Mouse (Mus musculus): ENCODE measurements at regions not wholly inside any gene's neighbourhood (a gene's known extent, or its start where the extent isn't known, plus 50 kb on each side); places are given as distances from the start of the nearest gene placed in this dataset.

- WGBS = 93% methylated on average over 6 of the region's 6 CpGs
- Histone ChIP-seq H3K4me3 (replicated peaks; ENCODE audit: low read length) (no peak overlapping the region), H3K9ac (ENCODE audit: low read length) (no peak overlapping the region), H3K4me1 (ENCODE audit: control insufficient read depth, insufficient read depth, low read length) (no peaks in the 10 kb centered on the region), H3K27me3 (ENCODE audit: control insufficient read depth, insufficient read depth, low read length) (no peaks in the 10 kb centered on the region), H3K4me2 (ENCODE audit: low read depth, low read length) (no peak overlapping the region), H3K9me3 (replicated peaks; ENCODE audit: control insufficient read depth, low read length) (no peaks in the 10 kb centered on the region), H3K27ac (ENCODE audit: low read length) (no peak overlapping the region), H3K36me3 (ENCODE audit: control insufficient read depth, insufficient read depth, low read length) (no peaks in the 10 kb centered on the region)
- ATAC-seq (ENCODE audit: insufficient read depth, low FRiP score) = no peak
Observed at GRCm38 (mm10) chr13:93564902-93565301, 65.3 kb upstream of the Jmy start.

- H3K4me2 ChIP-seq (ENCODE audit: low read depth, low read length) = no peak overlapping the region
- no peak overlapping the region for H3K9ac ChIP-seq (ENCODE audit: low read length)
- no peaks in the 10 kb centered on the region for H3K4me1 ChIP-seq (ENCODE audit: control insufficient read depth, insufficient read depth, low read length)
- no peak overlapping the region for H3K4me3 ChIP-seq (replicated peaks; ENCODE audit: low read length)
- H3K27ac ChIP-seq (ENCODE audit: low read length) = no peak overlapping the region
- no peak for ATAC-seq (ENCODE audit: insufficient read depth, low FRiP score)
- H3K36me3 ChIP-seq (ENCODE audit: control insufficient read depth, insufficient read depth, low read length) = no peaks in the 10 kb centered on the region
- no peaks in the 10 kb centered on the region for H3K27me3 ChIP-seq (ENCODE audit: control insufficient read depth, insufficient read depth, low read length)
- H3K9me3 ChIP-seq (replicated peaks; ENCODE audit: control insufficient read depth, low read length) = no peaks in the 10 kb centered on the region
- 77% methylated on average over 11 of the region's 11 CpGs for WGBS
Observed at GRCm38 (mm10) chr13:93564091-93564490, 64.5 kb upstream of the Jmy start.

GRCm38 (mm10) chr13:93560282-93560681 is 60.7 kb upstream of the Jmy start:
- WGBS = 83% methylated on average over 3 of the region's 3 CpGs

GRCm38 (mm10) chr13:93558603-93559002 is 59.0 kb upstream of the Jmy start:
- ATAC-seq (ENCODE audit: insufficient read depth, low FRiP score) = no peak
- Histone ChIP-seq H3K4me1 (ENCODE audit: control insufficient read depth, insufficient read depth, low read length) (no peaks in the 10 kb centered on the region), H3K4me2 (ENCODE audit: low read depth, low read length) (no peak overlapping the region), H3K36me3 (ENCODE audit: control insufficient read depth, insufficient read depth, low read length) (no peaks in the 10 kb centered on the region), H3K9ac (ENCODE audit: low read length) (no peak overlapping the region), H3K27me3 (ENCODE audit: control insufficient read depth, insufficient read depth, low read length) (no peaks in the 10 kb centered on the region), H3K9me3 (replicated peaks; ENCODE audit: control insufficient read depth, low read length) (no peaks in the 10 kb centered on the region), H3K4me3 (replicated peaks; ENCODE audit: low read length) (no peak overlapping the region), H3K27ac (ENCODE audit: low read length) (no peak overlapping the region)
- WGBS = 87% methylated on average over 9 of the region's 9 CpGs

More at GRCm38 (mm10) chr13:93560282-93560681, 60.7 kb upstream of the Jmy start:
- ATAC-seq (ENCODE audit: insufficient read depth, low FRiP score) = no peak
- H3K4me3 ChIP-seq (replicated peaks; ENCODE audit: low read length) = no peak overlapping the region
- H3K27me3 ChIP-seq (ENCODE audit: control insufficient read depth, insufficient read depth, low read length) = no peaks in the 10 kb centered on the region
- H3K4me2 ChIP-seq (ENCODE audit: low read depth, low read length) = no peak overlapping the region
- H3K9ac ChIP-seq (ENCODE audit: low read length) = no peak overlapping the region
- no peaks in the 10 kb centered on the region for H3K4me1 ChIP-seq (ENCODE audit: control insufficient read depth, insufficient read depth, low read length)
- H3K36me3 ChIP-seq (ENCODE audit: control insufficient read depth, insufficient read depth, low read length) = no peaks in the 10 kb centered on the region
- no peak overlapping the region for H3K27ac ChIP-seq (ENCODE audit: low read length)
- no peaks in the 10 kb centered on the region for H3K9me3 ChIP-seq (replicated peaks; ENCODE audit: control insufficient read depth, low read length)

GRCm38 (mm10) chr13:93556119-93556518 is 56.5 kb upstream of the Jmy start:
- Histone ChIP-seq H3K27me3 (ENCODE audit: control insufficient read depth, insufficient read depth, low read length) (no peaks in the 10 kb centered on the region), H3K36me3 (ENCODE audit: control insufficient read depth, insufficient read depth, low read length) (no peaks in the 10 kb centered on the region), H3K4me1 (ENCODE audit: control insufficient read depth, insufficient read depth, low read length) (no peaks in the 10 kb centered on the region), H3K9ac (ENCODE audit: low read length) (no peak overlapping the region), H3K4me3 (replicated peaks; ENCODE audit: low read length) (no peak overlapping the region), H3K4me2 (ENCODE audit: low read depth, low read length) (no peak overlapping the region), H3K27ac (ENCODE audit: low read length) (no peak overlapping the region), H3K9me3 (replicated peaks; ENCODE audit: control insufficient read depth, low read length) (no peaks in the 10 kb centered on the region)
- WGBS = 69% methylated on average over 10 of the region's 10 CpGs
- ATAC-seq (ENCODE audit: insufficient read depth, low FRiP score) = no peak

GRCm38 (mm10) chr13:93554901-93555300 is 55.3 kb upstream of the Jmy start:
- 90% methylated on average over 2 of the region's 2 CpGs for WGBS
- no peak overlapping the region for H3K4me2 ChIP-seq (ENCODE audit: low read depth, low read length)
- no peak overlapping the region for H3K9ac ChIP-seq (ENCODE audit: low read length)
- no peak overlapping the region for H3K4me3 ChIP-seq (replicated peaks; ENCODE audit: low read length)
- no peaks in the 10 kb centered on the region for H3K4me1 ChIP-seq (ENCODE audit: control insufficient read depth, insufficient read depth, low read length)
- no peaks in the 10 kb centered on the region for H3K36me3 ChIP-seq (ENCODE audit: control insufficient read depth, insufficient read depth, low read length)
- no peaks in the 10 kb centered on the region for H3K9me3 ChIP-seq (replicated peaks; ENCODE audit: control insufficient read depth, low read length)
- no peaks in the 10 kb centered on the region for H3K27me3 ChIP-seq (ENCODE audit: control insufficient read depth, insufficient read depth, low read length)
- no peak for ATAC-seq (ENCODE audit: insufficient read depth, low FRiP score)
- H3K27ac ChIP-seq (ENCODE audit: low read length) = no peak overlapping the region

GRCm38 (mm10) chr13:93553932-93554331 is 54.3 kb upstream of the Jmy start:
- Histone ChIP-seq H3K27ac (ENCODE audit: low read length) (peak overlapping the region; percentile 50; the same call in 1 of the 2 replicates), H3K9ac (ENCODE audit: low read length) (no peak overlapping the region), H3K36me3 (ENCODE audit: control insufficient read depth, insufficient read depth, low read length) (no peaks in the 10 kb centered on the region), H3K4me1 (ENCODE audit: control insufficient read depth, insufficient read depth, low read length) (no peaks in the 10 kb centered on the region), H3K4me2 (ENCODE audit: low read depth, low read length) (no peak overlapping the region), H3K9me3 (replicated peaks; ENCODE audit: control insufficient read depth, low read length) (no peaks in the 10 kb centered on the region), H3K4me3 (replicated peaks; ENCODE audit: low read length) (no peak overlapping the region), H3K27me3 (ENCODE audit: control insufficient read depth, insufficient read depth, low read length) (no peaks in the 10 kb centered on the region)
- ATAC-seq (ENCODE audit: insufficient read depth, low FRiP score) = no peak
- WGBS = 40% methylated on average over 7 of the region's 7 CpGs

GRCm38 (mm10) chr13:93553271-93553670 is 53.7 kb upstream of the Jmy start:
- no peak for ATAC-seq (ENCODE audit: insufficient read depth, low FRiP score)
- WGBS = 47% methylated on average over 5 of the region's 5 CpGs
- Histone ChIP-seq H3K27me3 (ENCODE audit: control insufficient read depth, insufficient read depth, low read length) (no peaks in the 10 kb centered on the region), H3K9ac (ENCODE audit: low read length) (no peak overlapping the region), H3K36me3 (ENCODE audit: control insufficient read depth, insufficient read depth, low read length) (no peaks in the 10 kb centered on the region), H3K4me1 (ENCODE audit: control insufficient read depth, insufficient read depth, low read length) (no peaks in the 10 kb centered on the region), H3K27ac (ENCODE audit: low read length) (peak overlapping the region; percentile 50; the same call in 1 of the 2 replicates), H3K4me2 (ENCODE audit: low read depth, low read length) (no peak overlapping the region), H3K4me3 (replicated peaks; ENCODE audit: low read length) (no peak overlapping the region), H3K9me3 (replicated peaks; ENCODE audit: control insufficient read depth, low read length) (no peaks in the 10 kb centered on the region)

- Histone ChIP-seq H3K27ac (ENCODE audit: low read length) (no peak overlapping the region), H3K9me3 (replicated peaks; ENCODE audit: control insufficient read depth, low read length) (no peaks in the 10 kb centered on the region), H3K9ac (ENCODE audit: low read length) (no peak overlapping the region), H3K4me3 (replicated peaks; ENCODE audit: low read length) (no peak overlapping the region), H3K27me3 (ENCODE audit: control insufficient read depth, insufficient read depth, low read length) (no peaks in the 10 kb centered on the region), H3K4me2 (ENCODE audit: low read depth, low read length) (no peak overlapping the region), H3K4me1 (ENCODE audit: control insufficient read depth, insufficient read depth, low read length) (no peaks in the 10 kb centered on the region), H3K36me3 (ENCODE audit: control insufficient read depth, insufficient read depth, low read length) (no peaks in the 10 kb centered on the region)
- 76% methylated on average over 7 of the region's 7 CpGs for WGBS
- no peak for ATAC-seq (ENCODE audit: insufficient read depth, low FRiP score)
Observed at GRCm38 (mm10) chr13:93550311-93550710, 50.7 kb upstream of the Jmy start.
